Mouse (Mus musculus): ENCODE measurements around the gene Itpr2. TPM values are rescaled to one million over a fixed set of nuclear protein-coding genes. Genes with fewer than 3 reads are reported as not detected.

The Itpr2 gene
- total and polyA plus RNA-seq, 2 experiments from 2014 or later: 8.0 to 8.4 TPM

DNA sequence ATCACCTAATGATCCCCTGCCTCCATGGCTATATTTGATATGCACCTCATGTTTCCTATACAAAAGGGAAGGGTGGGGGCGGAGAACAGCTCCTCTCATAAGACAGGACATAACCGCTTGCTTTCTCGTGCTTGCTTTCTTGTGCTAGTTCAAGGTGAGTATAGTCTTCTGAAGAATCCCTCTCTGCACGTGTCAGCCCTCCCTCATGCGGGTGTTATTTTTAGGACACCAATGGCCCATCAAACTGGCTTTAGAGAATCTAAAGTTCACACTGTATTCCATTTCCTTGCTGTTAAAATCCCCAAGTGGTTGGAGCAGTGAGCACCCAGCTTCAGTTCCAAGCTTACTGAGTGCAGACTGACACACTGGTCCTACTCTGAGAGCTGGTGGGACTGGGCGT, 252.9 kb downstream of the Itpr2 start:
- TF ChIP-seq CTCF (IDR thresholded peaks at IDR 0.05; ENCODE audit: low read depth): no peak
- WGBS: 85% methylated on average over 6 of the region's 6 CpGs

DNA sequence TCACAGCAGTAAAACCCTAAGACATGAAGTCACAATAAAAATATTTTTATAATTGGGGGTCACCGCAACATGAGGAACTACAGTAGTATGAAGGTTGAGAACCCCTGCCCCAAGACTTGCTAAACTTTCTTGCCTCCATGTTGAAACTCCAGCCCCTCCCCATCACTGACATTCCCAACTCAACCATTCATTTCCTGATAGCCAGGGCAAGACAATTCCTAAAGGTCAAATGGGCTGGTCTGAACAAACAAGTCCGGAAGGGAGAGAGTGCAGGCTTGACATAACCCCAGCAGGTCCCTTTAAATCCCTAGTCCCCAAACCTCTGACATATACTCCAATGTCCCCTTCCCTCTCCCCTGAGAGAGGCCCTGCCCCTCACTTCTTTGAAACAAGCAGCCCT, 253.7 kb downstream of the Itpr2 start:
- Histone ChIP-seq H3K9ac (no peak overlapping the region), H3K27me3 (ENCODE audit: insufficient read depth, low read length) (no peaks in the 10 kb centered on the region), H3K9me3 (ENCODE audit: low read length) (no peaks in the 10 kb centered on the region), H3K36me3 (ENCODE audit: insufficient read depth) (no peaks in the 10 kb centered on the region), H3K4me1 (ENCODE audit: insufficient read depth) (no peaks in the 10 kb centered on the region), H3K4me3 (ENCODE audit: low read depth, low read length) (no peak overlapping the region), H3K27ac (ENCODE audit: low read depth, low read length) (no peak overlapping the region), H3K4me2 (ENCODE audit: low read depth) (no peak overlapping the region)
- ATAC-seq: no peak
- WGBS: 87% methylated on average over 2 of the region's 2 CpGs
- no peak for TF ChIP-seq CTCF (IDR thresholded peaks at IDR 0.05; ENCODE audit: low read depth)
- no peak for DNase-seq

More for the DNA sequence above, 252.9 kb downstream of the Itpr2 start:
- Histone ChIP-seq H3K4me1 (ENCODE audit: insufficient read depth) (no peaks in the 10 kb centered on the region), H3K9ac (no peak overlapping the region), H3K9me3 (ENCODE audit: low read length) (no peaks in the 10 kb centered on the region), H3K36me3 (ENCODE audit: insufficient read depth) (no peaks in the 10 kb centered on the region), H3K4me2 (ENCODE audit: low read depth) (no peak overlapping the region), H3K4me3 (ENCODE audit: low read depth, low read length) (no peak overlapping the region), H3K27ac (ENCODE audit: low read depth, low read length) (no peak overlapping the region), H3K27me3 (ENCODE audit: insufficient read depth, low read length) (no peaks in the 10 kb centered on the region)
- ATAC-seq: no peak
- DNase-seq: no peak

DNA sequence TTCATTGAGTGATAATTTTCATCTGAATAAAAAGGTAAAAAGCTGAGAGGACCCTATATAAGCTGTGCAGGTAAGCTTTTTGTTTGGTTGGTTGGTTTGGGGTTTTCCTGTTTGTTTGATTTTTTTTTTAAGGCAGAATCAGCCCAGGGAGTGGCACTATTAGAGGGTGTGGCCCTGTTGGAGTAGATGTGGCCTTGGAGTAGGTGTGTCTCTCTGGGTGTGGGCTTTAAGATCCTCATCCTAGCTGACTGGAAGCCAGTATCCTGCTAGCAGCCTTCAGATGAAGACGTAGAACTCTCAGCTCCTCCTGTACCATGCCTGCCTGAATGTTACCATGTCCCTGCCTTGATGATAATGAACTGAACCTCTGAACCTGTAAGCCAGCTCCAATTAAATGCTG, 254.1 kb downstream of the Itpr2 start:
- no peak for ATAC-seq
- no peak overlapping the region for H3K9ac ChIP-seq
- no peak for DNase-seq
- no peaks in the 10 kb centered on the region for H3K9me3 ChIP-seq (ENCODE audit: low read length)
- no peak for TF ChIP-seq CTCF (IDR thresholded peaks at IDR 0.05; ENCODE audit: low read depth)
- no peak overlapping the region for H3K27ac ChIP-seq (ENCODE audit: low read depth, low read length)
- no peaks in the 10 kb centered on the region for H3K36me3 ChIP-seq (ENCODE audit: insufficient read depth)
- H3K4me1 ChIP-seq (ENCODE audit: insufficient read depth): no peaks in the 10 kb centered on the region
- no peak overlapping the region for H3K4me2 ChIP-seq (ENCODE audit: low read depth)
- no peaks in the 10 kb centered on the region for H3K27me3 ChIP-seq (ENCODE audit: insufficient read depth, low read length)
- 88% methylated on average over 1 of the region's 1 CpGs for WGBS
- H3K4me3 ChIP-seq (ENCODE audit: low read depth, low read length): no peak overlapping the region

DNA sequence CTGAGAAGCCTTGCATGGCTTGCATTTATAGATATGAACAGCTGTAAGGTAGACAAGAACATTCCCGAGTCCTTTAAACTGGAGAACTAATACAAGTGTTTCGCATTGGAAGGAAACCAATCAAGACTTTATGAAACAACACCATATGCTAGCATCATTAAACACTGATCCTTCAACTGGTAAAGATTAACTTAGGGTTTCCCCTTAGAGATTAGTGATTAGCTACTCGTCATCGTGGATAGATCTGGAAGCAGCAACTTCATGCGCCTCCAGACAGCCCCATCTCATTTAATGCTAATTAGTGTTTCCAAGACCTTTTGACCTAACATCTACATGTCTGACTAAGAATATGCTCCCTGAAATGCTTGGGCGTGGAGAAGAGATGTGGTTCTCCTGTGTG, 255.7 kb downstream of the Itpr2 start:
- no peak for DNase-seq
- 88% methylated on average over 6 of the region's 6 CpGs for WGBS

DNA sequence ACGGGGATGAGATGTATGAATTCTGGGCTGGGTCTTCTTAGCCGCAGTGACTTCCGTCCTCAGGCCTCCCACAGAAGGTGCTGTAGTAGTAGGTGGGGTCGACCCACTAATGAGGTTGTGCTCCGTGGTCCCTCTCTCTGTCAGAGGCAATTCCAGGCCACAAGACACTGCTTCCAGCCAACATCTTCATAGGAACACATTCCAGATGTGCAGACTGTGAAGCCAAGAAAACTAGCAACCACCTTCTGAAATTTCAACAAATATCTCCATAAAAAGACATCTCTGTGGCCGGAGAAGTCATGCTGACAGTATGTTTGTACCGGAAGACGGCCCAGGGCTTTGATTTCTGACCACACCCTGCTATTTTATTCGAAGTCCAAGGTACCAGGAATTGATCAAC, 256.1 kb downstream of the Itpr2 start:
- no peak overlapping the region for H3K4me3 ChIP-seq (ENCODE audit: low read depth, low read length)
- no peaks in the 10 kb centered on the region for H3K36me3 ChIP-seq (ENCODE audit: insufficient read depth)
- WGBS: 90% methylated on average over 9 of the region's 9 CpGs

More for the DNA sequence above, 255.7 kb downstream of the Itpr2 start:
- H3K9ac ChIP-seq: no peak overlapping the region
- no peaks in the 10 kb centered on the region for H3K27me3 ChIP-seq (ENCODE audit: insufficient read depth, low read length)
- no peak overlapping the region for H3K4me3 ChIP-seq (ENCODE audit: low read depth, low read length)
- H3K9me3 ChIP-seq (ENCODE audit: low read length): no peaks in the 10 kb centered on the region
- no peak for TF ChIP-seq CTCF (IDR thresholded peaks at IDR 0.05; ENCODE audit: low read depth)
- no peaks in the 10 kb centered on the region for H3K4me1 ChIP-seq (ENCODE audit: insufficient read depth)
- no peak overlapping the region for H3K4me2 ChIP-seq (ENCODE audit: low read depth)
- no peak overlapping the region for H3K27ac ChIP-seq (ENCODE audit: low read depth, low read length)
- ATAC-seq: no peak
- H3K36me3 ChIP-seq (ENCODE audit: insufficient read depth): no peaks in the 10 kb centered on the region

DNA sequence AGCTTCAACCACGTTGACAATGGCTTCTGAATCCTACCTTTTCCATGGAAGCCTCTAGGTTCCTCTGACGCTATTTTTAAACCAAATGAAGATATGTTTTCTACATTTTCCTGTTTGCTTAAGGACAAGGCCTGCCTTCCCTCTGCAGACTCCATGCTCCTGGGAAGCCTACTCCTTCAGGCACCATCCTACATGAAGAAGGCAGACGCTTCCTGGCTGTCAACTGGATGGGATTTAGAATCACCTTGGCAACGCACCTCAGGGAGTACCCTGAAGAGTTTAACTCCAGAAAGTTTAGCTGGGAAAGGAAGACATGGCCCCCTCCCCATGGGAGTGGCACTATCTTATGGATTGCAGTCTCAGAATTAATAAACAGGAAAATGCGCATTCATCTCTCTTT, 259.0 kb downstream of the Itpr2 start:
- peak; percentile 38; the same call in 1 of the 2 replicates for ATAC-seq
- H3K9ac ChIP-seq: no peak overlapping the region

More for the DNA sequence above, 256.1 kb downstream of the Itpr2 start:
- H3K4me2 ChIP-seq (ENCODE audit: low read depth): no peak overlapping the region
- DNase-seq (no peak), ATAC-seq (no peak)
- no peak overlapping the region for H3K27ac ChIP-seq (ENCODE audit: low read depth, low read length)
- TF ChIP-seq CTCF (IDR thresholded peaks at IDR 0.05; ENCODE audit: low read depth): no peak
- H3K9ac ChIP-seq: no peak overlapping the region
- no peaks in the 10 kb centered on the region for H3K4me1 ChIP-seq (ENCODE audit: insufficient read depth)
- no peaks in the 10 kb centered on the region for H3K27me3 ChIP-seq (ENCODE audit: insufficient read depth, low read length)
- no peaks in the 10 kb centered on the region for H3K9me3 ChIP-seq (ENCODE audit: low read length)

DNA sequence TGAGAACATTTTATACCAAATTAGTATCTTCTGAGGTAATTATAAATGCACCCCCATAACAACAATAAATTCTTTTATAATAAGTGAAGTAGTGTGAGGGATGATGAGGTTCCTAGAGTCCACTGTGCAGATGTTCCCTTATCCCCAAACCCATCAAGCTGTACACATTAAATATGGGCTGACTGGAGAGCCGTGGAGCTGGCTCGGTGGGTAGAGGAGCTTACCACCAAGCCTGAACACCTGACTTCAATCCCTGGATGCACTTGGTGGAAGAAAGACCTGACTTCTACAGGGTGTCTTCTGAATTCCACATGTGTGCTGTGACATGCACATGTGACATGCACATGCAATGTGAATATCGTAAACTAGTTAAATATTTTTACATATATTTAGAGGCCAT, 260.7 kb downstream of the Itpr2 start:
- H3K9ac ChIP-seq: no peak overlapping the region
- no peaks in the 10 kb centered on the region for H3K27me3 ChIP-seq (ENCODE audit: insufficient read depth, low read length)
- H3K36me3 ChIP-seq (ENCODE audit: insufficient read depth): no peaks in the 10 kb centered on the region
- 95% methylated on average over 3 of the region's 3 CpGs for WGBS
- no peak overlapping the region for H3K4me2 ChIP-seq (ENCODE audit: low read depth)
- H3K27ac ChIP-seq (ENCODE audit: low read depth, low read length): no peak overlapping the region
- DNase-seq (no peak), ATAC-seq (no peak)
- no peak for TF ChIP-seq CTCF (IDR thresholded peaks at IDR 0.05; ENCODE audit: low read depth)
- H3K4me1 ChIP-seq (ENCODE audit: insufficient read depth): no peaks in the 10 kb centered on the region
- H3K4me3 ChIP-seq (ENCODE audit: low read depth, low read length): no peak overlapping the region
- H3K9me3 ChIP-seq (ENCODE audit: low read length): no peaks in the 10 kb centered on the region

More for the DNA sequence above, 259.0 kb downstream of the Itpr2 start:
- Histone ChIP-seq H3K4me1 (ENCODE audit: insufficient read depth) (no peaks in the 10 kb centered on the region), H3K9me3 (ENCODE audit: low read length) (no peaks in the 10 kb centered on the region), H3K4me2 (ENCODE audit: low read depth) (no peak overlapping the region), H3K4me3 (ENCODE audit: low read depth, low read length) (no peak overlapping the region), H3K27ac (ENCODE audit: low read depth, low read length) (no peak overlapping the region), H3K27me3 (ENCODE audit: insufficient read depth, low read length) (no peaks in the 10 kb centered on the region), H3K36me3 (ENCODE audit: insufficient read depth) (no peaks in the 10 kb centered on the region)
- no peak for DNase-seq
- TF ChIP-seq CTCF (IDR thresholded peaks at IDR 0.05; ENCODE audit: low read depth): no peak
- 81% methylated on average over 5 of the region's 5 CpGs for WGBS

Data from forebrain, postnatal 0 days (tissue).